ENCODE assay signal across 26 mouse cellular contexts in genomic region chr17:15410861-15411260, GRCm38 (mm10).
"Had no signal": no experiment of that assay in that cellular context is flagged by ENCODE, and none has a peak within 500 bp of the region (broad histone marks: within the 10 kb centered on the region; RNA-seq: fewer than 3 reads in every experiment).

No protein-coding gene starts in this region.

- H3K4me3 ChIP-seq: gastrocnemius, adult 2 months; heart, adult 2 months; heart, embryonic 10.5 days; heart, embryonic 12.5 days; hindbrain, embryonic 10.5 days; hindbrain, embryonic 12.5 days; intestine, embryonic 15.5 days; layer of hippocampus, adult 2 months; left cerebral cortex, adult 2 months; limb, embryonic 10.5 days; limb, embryonic 12.5 days; liver, embryonic 12.5 days had no signal

- DNase-seq: gastrocnemius, adult 2 months; gastrocnemius, postnatal 10 days; gastrocnemius, postnatal 25 days; heart, adult 2 months; heart, postnatal 10 days; heart, postnatal 4 days; kidney, adult 18-20 months; kidney, adult 8-10 months; kidney, postnatal 25 days; kidney, postnatal 4 days; liver had no signal

- H3K27ac ChIP-seq: gastrocnemius, adult 2 months; heart, adult 2 months; heart, embryonic 10.5 days; hindbrain, embryonic 10.5 days; hindbrain, embryonic 12.5 days; hindbrain, embryonic 14.5 days; intestine, embryonic 15.5 days; kidney, postnatal 0 days; layer of hippocampus, adult 2 months; left cerebral cortex, adult 2 months; limb, embryonic 10.5 days; limb, embryonic 12.5 days; liver, embryonic 12.5 days had no signal

- H3K27me3 ChIP-seq: heart, embryonic 12.5 days; hindbrain, embryonic 12.5 days; intestine, embryonic 15.5 days; limb, embryonic 12.5 days; liver, embryonic 12.5 days had no signal

- ATAC-seq: hindbrain, embryonic 16.5 days; inflammation-experienced regulatory T-cells, adult 6 months; intestine, embryonic 15.5 days; intestine, postnatal 0 days; liver, embryonic 12.5 days had no signal

- H3K4me1 ChIP-seq: heart, embryonic 10.5 days; heart, embryonic 12.5 days; hindbrain, embryonic 10.5 days; hindbrain, embryonic 12.5 days; intestine, embryonic 15.5 days; limb, embryonic 10.5 days; limb, embryonic 12.5 days; liver, embryonic 12.5 days had no signal

- H3K9ac ChIP-seq: heart, embryonic 12.5 days; hindbrain, embryonic 12.5 days; hindbrain, embryonic 14.5 days; intestine, embryonic 15.5 days; limb, embryonic 12.5 days; liver, embryonic 12.5 days had no signal

- H3K4me2 ChIP-seq: heart, embryonic 12.5 days; hindbrain, embryonic 12.5 days; hindbrain, embryonic 14.5 days; intestine, embryonic 15.5 days; limb, embryonic 12.5 days; liver, embryonic 12.5 days had no signal

- H3K9me3 ChIP-seq: heart, embryonic 10.5 days; heart, embryonic 12.5 days; hindbrain, embryonic 10.5 days; hindbrain, embryonic 12.5 days; intestine, embryonic 15.5 days; limb, embryonic 10.5 days; limb, embryonic 12.5 days; liver, embryonic 12.5 days had no signal
